Mouse (Mus musculus): ENCODE measurements around the gene Gpn3. TPM values are rescaled to one million over a fixed set of nuclear protein-coding genes. Genes with fewer than 3 reads are reported as not detected.
"Not testable (repeated sequence)": the region's sequence is repeated elsewhere in the genome, so short reads cannot be mapped to it uniquely, and the experiment has no call there.

Gpn3 gene
- total RNA-seq, 1 experiment = 101 TPM

DNA sequence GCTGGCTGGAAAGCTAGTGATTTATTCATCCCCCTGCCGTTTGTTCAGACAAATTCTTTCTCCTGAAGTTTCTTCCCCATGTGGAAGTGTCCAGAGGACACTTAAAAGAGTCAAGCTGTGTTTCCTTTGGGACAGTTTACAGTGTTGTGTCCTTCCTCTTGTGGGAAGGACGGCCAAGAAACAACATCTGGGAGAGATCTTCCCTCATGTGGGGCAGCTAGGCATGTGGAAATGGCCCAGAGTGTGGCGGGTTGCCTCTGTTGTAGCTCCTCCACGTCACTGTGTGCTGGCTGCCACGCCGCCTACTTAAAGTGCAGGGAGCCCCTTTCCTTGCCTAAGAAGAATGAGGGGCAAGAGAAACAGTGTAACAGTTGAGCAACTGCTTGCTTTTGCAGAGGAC, 41.1 kb downstream of the Gpn3 start:
- Histone ChIP-seq H3K4me1 (ENCODE audit: control insufficient read depth in 2 of 2, insufficient read depth in 2 of 2, low read length in 2 of 2, poor library complexity in 1 of 2) (peaks cover 0 to 6% of the 10 kb centered on the region in 2 experiments; a peak in 1 of 4 replicates), H3K27ac (ENCODE audit: insufficient read depth, low read depth, low read length, poor library complexity, severe bottlenecking) (no peak overlapping the region), H3K9ac (ENCODE audit: insufficient read depth, low read depth, low read length, poor library complexity, severe bottlenecking) (no peak overlapping the region), H3K4me3 (ENCODE audit: insufficient read depth in 1 of 2, low read depth in 1 of 2, low read length in 2 of 2, poor library complexity in 1 of 2, severe bottlenecking in 1 of 2) (no peak overlapping the region), H3K36me3 (ENCODE audit: control insufficient read depth, insufficient read depth, low read length, poor library complexity, severe bottlenecking) (no peaks in the 10 kb centered on the region), H3K9me3 (ENCODE audit: control insufficient read depth, insufficient read depth, low read depth, low read length) (no peaks in the 10 kb centered on the region)
- TF ChIP-seq CHD2 (IDR thresholded peaks at IDR 0.05; ENCODE audit: low read depth, low read length) (no peak), MAFK (IDR thresholded peaks at IDR 0.05; ENCODE audit: insufficient read depth, low read depth, low read length) (no peak), ZC3H11A (IDR thresholded peaks at IDR 0.05; ENCODE audit: borderline replicate concordance, low read depth, low read length) (no peak), ZNF384 (IDR thresholded peaks at IDR 0.05; ENCODE audit: low read depth, low read length) (no peak), HCFC1 (IDR thresholded peaks at IDR 0.05; ENCODE audit: borderline replicate concordance, insufficient read depth, low read length) (no peak)
- in situ Hi-C loops (cut with MboI; ENCODE audit: low sequenced_read_pairs in 2 of 2, unreplicated experiment in 2 of 2) = no loop called here
- no peak for DNase-seq (ENCODE audit: low read depth, low spot score)

DNA sequence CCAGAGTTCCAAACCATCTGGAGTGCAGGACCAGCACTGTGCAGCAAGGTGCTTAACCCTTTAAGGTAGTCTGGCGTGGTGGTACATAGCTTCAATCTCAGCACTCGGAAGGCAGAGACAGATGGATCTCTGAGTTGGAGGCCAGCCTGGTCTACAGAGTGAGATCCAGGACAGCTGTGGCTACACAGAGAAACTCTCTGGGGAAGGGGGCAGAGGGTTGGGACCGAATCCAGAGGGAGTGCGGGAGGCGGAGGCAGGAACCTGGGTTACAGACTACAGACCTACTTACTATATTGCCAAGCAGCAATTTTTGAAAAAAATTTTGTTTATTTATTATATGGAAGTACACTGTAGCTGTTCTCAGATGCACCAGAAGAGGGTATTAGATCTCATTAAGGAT, 42.7 kb downstream of the Gpn3 start:
- no peaks in the 10 kb centered on the region for H3K36me3 ChIP-seq (ENCODE audit: control insufficient read depth, insufficient read depth, low read length, poor library complexity, severe bottlenecking)
- no peak for DNase-seq (ENCODE audit: low read depth, low spot score)
- no peaks in the 10 kb centered on the region for H3K9me3 ChIP-seq (ENCODE audit: control insufficient read depth, insufficient read depth, low read depth, low read length)
- no peak overlapping the region for H3K27ac ChIP-seq (ENCODE audit: insufficient read depth, low read depth, low read length, poor library complexity, severe bottlenecking)
- H3K4me3 ChIP-seq (ENCODE audit: insufficient read depth in 1 of 2, low read depth in 1 of 2, low read length in 2 of 2, poor library complexity in 1 of 2, severe bottlenecking in 1 of 2) = no peak overlapping the region
- peaks cover 0 to 6% of the 10 kb centered on the region in 2 experiments; a peak in 1 of 4 replicates for H3K4me1 ChIP-seq (ENCODE audit: control insufficient read depth in 2 of 2, insufficient read depth in 2 of 2, low read length in 2 of 2, poor library complexity in 1 of 2)
- H3K9ac ChIP-seq (ENCODE audit: insufficient read depth, low read depth, low read length, poor library complexity, severe bottlenecking) = no peak overlapping the region
- in situ Hi-C loops (cut with MboI; ENCODE audit: low sequenced_read_pairs in 2 of 2, unreplicated experiment in 2 of 2) = no loop called here
- TF ChIP-seq ZC3H11A (IDR thresholded peaks at IDR 0.05; ENCODE audit: borderline replicate concordance, low read depth, low read length) = no peak
- TF ChIP-seq ZNF384 (IDR thresholded peaks at IDR 0.05; ENCODE audit: low read depth, low read length) = no peak
- no peak for TF ChIP-seq CHD2 (IDR thresholded peaks at IDR 0.05; ENCODE audit: low read depth, low read length)
- no peak for TF ChIP-seq MAFK (IDR thresholded peaks at IDR 0.05; ENCODE audit: insufficient read depth, low read depth, low read length)
- TF ChIP-seq HCFC1 (IDR thresholded peaks at IDR 0.05; ENCODE audit: borderline replicate concordance, insufficient read depth, low read length) = no peak

DNA sequence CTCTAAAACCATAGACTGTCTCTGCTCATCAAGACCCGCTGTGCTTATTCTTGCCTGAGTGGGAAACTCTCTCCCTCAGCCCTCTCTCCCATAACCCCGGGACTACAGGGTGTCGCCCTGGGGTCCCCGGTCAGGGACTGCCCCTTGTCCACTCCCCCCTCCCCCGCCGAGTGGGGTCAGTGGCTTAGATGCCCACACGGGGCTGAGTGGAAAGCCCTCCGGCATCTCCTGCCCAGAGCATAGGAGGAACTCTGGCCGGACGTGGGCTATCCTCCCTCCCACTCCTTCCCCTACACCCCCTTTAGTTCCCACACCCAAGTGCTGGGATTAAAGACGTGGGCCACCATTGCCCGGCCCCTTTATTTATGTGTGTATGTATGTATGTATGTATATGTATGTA, 43.8 kb downstream of the Gpn3 start:
- Histone ChIP-seq H3K27ac (ENCODE audit: insufficient read depth, low read depth, low read length, poor library complexity, severe bottlenecking) (no peak overlapping the region), H3K4me1 (ENCODE audit: control insufficient read depth in 2 of 2, insufficient read depth in 2 of 2, low read length in 2 of 2, poor library complexity in 1 of 2) (0 out of 4 replicates have a peak, but pooled peaks cover 0 to 2% of the 10 kb centered on the region in 2 experiments), H3K9me3 (ENCODE audit: control insufficient read depth, insufficient read depth, low read depth, low read length) (no peaks in the 10 kb centered on the region), H3K4me3 (ENCODE audit: insufficient read depth in 1 of 2, low read depth in 1 of 2, low read length in 2 of 2, poor library complexity in 1 of 2, severe bottlenecking in 1 of 2) (no peak overlapping the region), H3K36me3 (ENCODE audit: control insufficient read depth, insufficient read depth, low read length, poor library complexity, severe bottlenecking) (no peaks in the 10 kb centered on the region), H3K9ac (ENCODE audit: insufficient read depth, low read depth, low read length, poor library complexity, severe bottlenecking) (no peak overlapping the region)
- TF ChIP-seq CHD2 (IDR thresholded peaks at IDR 0.05; ENCODE audit: low read depth, low read length) (no peak), ZC3H11A (IDR thresholded peaks at IDR 0.05; ENCODE audit: borderline replicate concordance, low read depth, low read length) (no peak), ZNF384 (IDR thresholded peaks at IDR 0.05; ENCODE audit: low read depth, low read length) (no peak)
- in situ Hi-C loops (cut with MboI; ENCODE audit: low sequenced_read_pairs in 2 of 2, unreplicated experiment in 2 of 2) = no loop called here
- DNase-seq (ENCODE audit: low read depth, low spot score) = no peak

DNA sequence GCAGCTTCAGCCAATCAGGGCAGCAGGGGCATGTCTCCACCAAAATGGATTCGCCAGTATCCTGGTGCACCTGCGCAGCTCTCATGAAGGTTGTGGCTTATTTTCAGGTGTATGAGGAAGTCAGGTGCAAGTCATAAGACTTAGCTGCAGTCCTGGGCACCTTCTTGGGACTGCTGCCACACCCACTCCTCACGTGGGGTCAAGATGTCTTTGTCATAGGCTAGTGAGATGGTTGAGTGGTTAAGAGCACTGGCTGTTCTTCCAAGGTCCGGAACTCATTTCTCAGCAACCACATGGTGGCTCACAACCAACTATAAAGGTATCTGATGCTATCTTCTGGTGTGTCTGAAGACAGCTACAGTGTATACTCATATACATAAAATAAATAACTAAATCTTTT, 49.0 kb downstream of the Gpn3 start:
- DNase-seq (ENCODE audit: low read depth, low spot score); H3K9me3 ChIP-seq (ENCODE audit: control insufficient read depth, insufficient read depth, low read depth, low read length); H3K4me3 ChIP-seq (ENCODE audit: insufficient read depth in 1 of 2, low read depth in 1 of 2, low read length in 2 of 2, poor library complexity in 1 of 2, severe bottlenecking in 1 of 2); H3K27ac ChIP-seq (ENCODE audit: insufficient read depth, low read depth, low read length, poor library complexity, severe bottlenecking); H3K4me1 ChIP-seq (ENCODE audit: control insufficient read depth in 2 of 2, insufficient read depth in 2 of 2, low read length in 2 of 2, poor library complexity in 1 of 2); in situ Hi-C loops (cut with MboI; ENCODE audit: low sequenced_read_pairs in 2 of 2, unreplicated experiment in 2 of 2); H3K9ac ChIP-seq (ENCODE audit: insufficient read depth, low read depth, low read length, poor library complexity, severe bottlenecking); H3K36me3 ChIP-seq (ENCODE audit: control insufficient read depth, insufficient read depth, low read length, poor library complexity, severe bottlenecking): not testable (repeated sequence)

DNA sequence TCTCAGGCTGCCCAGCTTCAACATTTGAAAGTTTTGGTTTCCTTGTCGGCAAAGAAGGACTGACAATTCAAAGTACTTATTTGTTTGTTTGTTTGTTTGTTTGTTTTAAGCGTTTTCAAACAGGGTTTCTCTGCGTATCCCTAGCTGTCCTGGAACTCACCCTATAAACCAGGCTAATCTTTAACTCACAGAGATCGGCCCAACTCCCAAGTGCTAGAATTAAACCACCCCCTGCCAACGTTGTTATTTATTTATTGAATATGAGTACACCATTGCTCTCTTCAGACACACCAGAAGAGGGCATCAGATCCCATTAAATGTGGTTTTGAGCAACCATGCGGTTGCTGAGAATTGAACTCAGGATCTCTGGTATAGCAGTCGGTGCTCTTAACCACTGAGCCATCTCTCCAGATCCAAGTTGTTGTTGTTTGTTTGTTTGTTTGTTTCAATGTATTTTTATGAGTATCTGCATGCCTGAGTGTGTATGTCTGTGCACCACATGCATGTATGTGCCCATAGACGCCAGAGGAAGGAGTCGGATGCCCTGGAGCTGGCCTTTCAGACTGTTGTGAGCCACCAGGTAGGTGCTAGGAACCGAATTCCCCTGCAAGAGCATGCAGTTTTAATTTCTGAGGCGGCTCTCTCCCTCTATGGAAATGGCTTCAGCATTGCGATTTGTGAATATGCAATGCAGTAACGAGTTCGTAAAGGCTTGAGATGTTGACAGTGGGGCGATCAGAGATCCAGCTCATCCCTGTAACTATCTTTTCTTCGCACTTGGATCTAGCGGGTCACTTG, 49.8 kb downstream of the Gpn3 start, which contains the start of gene Anapc7:
Anapc7 (plus strand) TSS at position 423 of the 798 bp plus-strand sequence.
- no peaks in the 10 kb centered on the region for H3K9me3 ChIP-seq (ENCODE audit: control insufficient read depth, insufficient read depth, low read depth, low read length)
- TF ChIP-seq MAFK (IDR thresholded peaks at IDR 0.05; ENCODE audit: insufficient read depth, low read depth, low read length) (no peak), CHD2 (IDR thresholded peaks at IDR 0.05; ENCODE audit: low read depth, low read length) (no peak), ZC3H11A (IDR thresholded peaks at IDR 0.05; ENCODE audit: borderline replicate concordance, low read depth, low read length) (no peak), ZNF384 (IDR thresholded peaks at IDR 0.05; ENCODE audit: low read depth, low read length) (no peak), HCFC1 (IDR thresholded peaks at IDR 0.05; ENCODE audit: borderline replicate concordance, insufficient read depth, low read length) (no peak)
- in situ Hi-C loops (cut with MboI; ENCODE audit: low sequenced_read_pairs in 2 of 2, unreplicated experiment in 2 of 2) = no loop called here
- H3K9ac ChIP-seq (ENCODE audit: insufficient read depth, low read depth, low read length, poor library complexity, severe bottlenecking) = peak within 1 kb of the TSS; percentile 95
- DNase-seq (ENCODE audit: low read depth, low spot score) = peak; percentile 20
- H3K36me3 ChIP-seq (ENCODE audit: control insufficient read depth, insufficient read depth, low read length, poor library complexity, severe bottlenecking) = peaks cover 3% of the 10 kb centered on the region; the same call in 1 of the 2 replicates
- peak within 1 kb of the TSS; percentile 75 to 91 for H3K4me3 ChIP-seq (ENCODE audit: insufficient read depth in 1 of 2, low read depth in 1 of 2, low read length in 2 of 2, poor library complexity in 1 of 2, severe bottlenecking in 1 of 2)
- peak within 1 kb of the TSS; percentile 74; the same call in 1 of the 2 replicates for H3K27ac ChIP-seq (ENCODE audit: insufficient read depth, low read depth, low read length, poor library complexity, severe bottlenecking)
- peaks cover 0 to 5% of the 10 kb centered on the region in 2 experiments; a peak in 1 of 4 replicates for H3K4me1 ChIP-seq (ENCODE audit: control insufficient read depth in 2 of 2, insufficient read depth in 2 of 2, low read length in 2 of 2, poor library complexity in 1 of 2)

All from ES-E14 (cell line).